Mouse (Mus musculus): Measurements from ENCODE around the gene Celf3. TPM values are rescaled to one million over a fixed set of nuclear protein-coding genes. Genes with fewer than 3 reads are reported as not detected.

Celf3 gene
- polyA plus RNA-seq, 1 experiment from 2014 or later = 0.74 TPM

DNA sequence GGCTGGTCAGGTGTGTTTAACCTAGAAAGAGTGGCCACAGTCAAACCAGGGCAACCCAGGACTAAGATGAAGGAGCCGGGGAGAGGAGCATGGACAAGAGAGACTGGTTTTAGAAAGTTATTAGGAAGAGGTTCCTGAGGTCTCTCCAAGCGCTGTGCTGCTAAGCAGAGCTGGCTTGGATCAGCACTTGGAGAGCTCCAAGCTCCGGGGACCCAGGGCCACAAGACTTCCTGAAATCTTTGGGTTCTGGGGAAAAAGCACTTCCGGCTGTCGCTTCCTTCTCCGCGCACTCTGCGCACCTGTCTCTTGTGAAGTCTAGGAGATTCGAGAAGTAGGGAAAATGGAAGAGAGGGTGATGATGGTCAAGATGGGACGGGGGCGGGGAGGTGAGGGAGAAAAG lies 1.5 kb downstream of the Celf3 start:
- no peak for DNase-seq (ENCODE audit: low spot score)

DNA sequence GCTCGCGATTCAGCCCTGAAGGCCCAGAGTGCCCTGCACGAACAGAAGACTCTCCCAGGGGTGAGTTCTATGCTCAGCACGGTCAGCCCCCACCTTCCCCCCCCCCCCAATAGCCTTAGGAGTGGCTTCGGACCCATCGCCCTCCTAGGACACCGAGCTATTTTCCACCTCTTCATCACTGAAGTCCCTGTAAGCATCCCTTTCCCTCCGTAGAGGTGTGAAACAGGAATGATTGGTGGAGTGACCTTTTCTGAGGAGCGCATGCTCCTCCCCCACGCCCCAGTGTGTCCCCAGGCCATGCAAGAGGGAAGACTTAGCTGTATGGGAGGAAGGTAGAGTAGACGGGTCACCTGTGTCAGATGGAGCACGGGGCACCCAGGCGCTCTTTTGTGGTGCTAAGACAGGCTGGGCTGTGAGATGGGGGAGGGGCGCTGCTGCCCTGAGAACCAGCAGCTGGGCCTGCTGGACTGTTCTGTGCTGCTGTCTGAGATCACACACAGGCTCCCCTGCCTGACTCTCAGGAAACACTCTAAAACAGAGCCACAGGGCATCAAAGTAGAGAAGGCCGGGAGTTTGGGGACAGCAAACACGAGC lies 2.3 kb downstream of the Celf3 start, which contains the start of gene Riiad1:
Gene Riiad1 (minus strand): TSS at position 51 of the 594 bp plus-strand sequence.
- DNase-seq (ENCODE audit: low spot score) = no peak

DNA sequence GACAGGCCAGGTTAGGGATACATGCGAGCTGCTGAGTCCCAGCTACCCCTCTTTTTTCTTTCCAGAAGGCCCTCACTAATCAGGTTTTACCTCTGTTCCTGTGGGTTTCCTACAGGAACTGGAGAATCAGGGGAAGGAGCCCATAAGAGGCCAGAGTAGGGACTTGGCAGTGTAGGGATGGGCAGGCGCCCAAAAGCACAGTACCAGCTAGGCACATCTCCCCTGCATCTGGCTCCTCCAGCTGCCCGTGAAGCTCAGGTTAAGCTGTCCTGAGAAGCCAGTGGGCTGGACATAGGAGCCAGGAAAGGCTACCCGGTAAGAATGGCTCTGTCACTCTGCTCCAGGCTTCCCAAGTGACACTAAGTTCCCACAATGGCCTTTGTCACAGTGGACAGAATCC lies 3.3 kb downstream of the Celf3 start:
- DNase-seq (ENCODE audit: low spot score) = no peak

DNA sequence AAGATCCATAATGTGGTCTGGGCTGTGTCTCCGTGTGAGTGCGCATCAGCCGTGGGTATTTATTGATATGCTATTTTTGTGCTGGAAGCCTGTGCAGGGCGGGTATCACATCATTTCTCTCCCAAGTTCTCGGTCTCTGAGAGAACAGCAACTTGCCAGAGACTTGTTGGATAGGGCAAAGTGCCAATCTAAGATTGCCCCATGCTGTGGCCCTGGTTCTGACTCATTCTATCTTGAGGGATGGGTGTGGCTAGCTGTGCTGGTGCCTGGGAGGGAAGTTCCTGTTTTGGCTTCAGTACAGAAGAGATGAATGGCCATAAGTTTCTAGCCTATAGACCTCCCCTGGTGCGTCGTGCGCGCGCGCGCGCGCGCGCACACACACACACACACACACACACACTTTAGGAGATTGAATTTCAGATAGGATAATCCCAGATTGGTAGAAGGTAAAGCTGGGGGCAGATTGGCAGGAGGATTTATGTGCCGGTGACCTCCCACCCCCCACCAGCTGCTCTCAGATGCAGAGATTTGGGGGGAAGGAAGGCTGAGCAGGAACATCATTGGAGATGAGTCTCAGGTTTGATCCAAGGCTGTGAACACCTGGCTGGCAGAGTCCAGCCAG lies 4.8 kb downstream of the Celf3 start:
- no peak for DNase-seq (ENCODE audit: low spot score)

DNA sequence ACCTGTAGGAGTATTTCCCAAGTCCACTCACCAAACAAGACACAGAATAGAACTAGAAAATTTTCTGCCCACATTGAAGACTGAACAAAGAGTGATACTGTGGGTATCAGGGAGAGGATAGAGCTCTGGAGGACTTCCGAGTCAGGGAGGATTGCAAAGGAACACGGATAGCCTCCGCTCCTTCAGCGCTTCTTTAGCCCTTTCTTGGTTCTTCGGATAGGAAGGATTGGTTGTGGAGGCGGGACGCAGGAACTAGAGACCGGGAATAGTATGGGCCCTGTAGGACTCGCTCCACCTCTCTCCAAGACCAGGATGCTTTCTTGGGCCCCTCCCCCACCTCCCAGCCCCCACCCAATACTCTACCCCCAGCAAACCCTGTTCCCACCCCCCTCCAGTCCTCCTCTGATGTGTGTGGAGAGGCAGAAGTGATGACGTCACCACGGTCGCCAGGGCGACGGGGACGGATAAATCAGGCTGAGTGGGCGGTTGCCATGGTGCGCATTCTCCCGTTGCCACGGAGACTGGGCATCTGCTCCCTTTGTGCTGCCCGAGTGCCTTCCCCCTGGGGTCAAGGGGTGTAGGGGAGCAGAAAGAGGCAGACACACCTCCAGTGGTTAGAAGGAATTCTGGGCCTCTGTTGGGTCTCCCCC lies 5.8 kb downstream of the Celf3 start:
- no peak for DNase-seq (ENCODE audit: low spot score)

DNA sequence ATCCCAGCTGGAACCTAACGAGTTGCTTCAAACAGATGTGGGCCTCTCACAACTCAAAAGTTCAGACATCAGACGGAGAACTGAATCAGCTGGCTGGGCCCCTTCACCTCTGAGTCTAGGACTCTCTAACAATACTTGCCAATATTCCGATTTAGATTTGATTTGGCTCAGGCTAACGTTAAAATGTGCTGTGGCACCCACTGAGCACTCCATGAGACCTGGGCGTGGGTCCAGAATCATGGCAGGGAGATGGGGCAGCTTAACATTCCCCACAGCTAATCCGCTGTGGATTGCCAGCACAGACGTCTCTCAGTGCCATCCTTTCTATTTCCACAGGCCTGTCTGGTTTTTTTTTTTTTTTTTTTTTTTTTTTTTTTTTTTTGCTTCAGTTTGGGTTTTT lies 7.8 kb downstream of the Celf3 start:
- no peak for DNase-seq (ENCODE audit: low spot score)

DNA sequence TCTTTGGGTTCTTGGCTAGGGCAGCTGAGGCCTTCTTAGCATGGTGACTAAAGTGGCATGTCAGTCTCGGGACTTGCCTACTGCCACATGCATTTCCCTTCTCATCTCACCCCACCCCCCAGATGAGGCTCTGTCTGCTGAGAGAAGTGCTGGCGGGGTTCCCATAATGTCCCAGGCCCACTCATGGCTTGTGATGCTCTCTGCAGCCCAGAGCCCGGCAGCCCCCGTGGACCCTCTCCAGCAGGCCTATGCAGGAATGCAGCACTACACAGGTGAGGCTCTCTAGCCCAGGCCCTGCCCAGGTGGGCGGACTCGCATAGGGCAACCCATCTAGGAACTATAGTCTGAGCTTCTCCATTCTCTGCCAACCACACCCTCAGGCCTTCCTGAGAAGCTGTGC lies 9.5 kb downstream of the Celf3 start:
- DNase-seq (ENCODE audit: low spot score) = no peak

DNA sequence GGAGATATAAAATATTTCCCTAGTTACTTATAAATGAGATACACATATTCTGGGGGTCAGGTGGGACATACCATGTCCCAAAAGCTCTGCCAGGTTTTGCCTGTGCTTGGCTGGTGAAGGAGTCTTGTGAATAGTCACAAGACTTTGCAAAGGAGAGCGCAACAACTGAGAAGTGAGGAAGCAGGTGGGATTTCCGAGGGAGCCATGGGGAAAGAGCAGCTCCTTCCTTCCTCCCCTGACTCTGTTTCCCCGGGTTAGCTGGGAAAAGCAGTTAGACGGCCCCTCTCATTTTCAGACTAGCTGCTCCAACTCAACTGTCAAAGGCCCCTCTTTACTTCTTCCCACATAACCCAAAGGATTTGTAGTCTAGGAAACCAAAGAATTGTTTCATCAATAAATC lies 19.1 kb downstream of the Celf3 start:
- no peak for DNase-seq (ENCODE audit: low spot score)

DNA sequence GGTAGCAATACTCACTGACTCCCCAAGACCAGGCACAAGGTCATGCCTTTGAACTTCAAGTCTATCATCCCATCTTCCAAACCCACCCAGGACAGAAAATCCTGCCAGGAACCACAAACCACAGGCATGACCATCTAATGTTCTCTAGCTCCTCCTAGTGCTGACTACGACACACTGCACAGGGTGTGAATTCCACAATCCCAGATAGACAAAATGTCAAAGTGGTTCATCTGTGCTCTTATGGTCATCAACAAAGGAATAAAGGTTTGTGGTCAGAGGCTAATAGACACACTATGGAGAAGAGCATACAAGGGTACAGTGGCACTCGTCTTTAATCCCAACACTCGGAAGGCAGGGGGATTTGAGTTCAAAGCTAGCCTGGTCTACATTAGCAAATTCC lies 24.1 kb downstream of the Celf3 start:
- peak; percentile 14 for DNase-seq (ENCODE audit: low spot score)

DNA sequence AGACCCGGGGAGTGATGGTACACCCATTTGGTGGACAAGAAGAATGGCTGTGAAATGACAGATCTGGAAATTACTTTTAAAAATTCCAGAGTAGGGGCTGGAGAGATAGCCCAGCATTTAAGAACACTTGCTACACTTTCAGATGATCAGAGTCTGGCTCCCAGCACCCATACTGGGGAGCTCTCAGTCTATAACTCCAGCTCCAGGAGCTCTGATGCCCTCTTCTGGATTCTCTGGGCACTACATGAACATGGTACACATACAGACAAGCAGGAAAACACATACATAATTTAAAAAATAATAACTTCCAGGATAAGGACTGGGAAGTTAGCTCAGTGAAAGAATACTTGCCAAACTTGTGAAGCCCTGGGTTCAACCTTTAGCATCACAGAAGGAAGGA lies 28.6 kb downstream of the Celf3 start:
- peak; percentile 7 for DNase-seq (ENCODE audit: low spot score)

DNA sequence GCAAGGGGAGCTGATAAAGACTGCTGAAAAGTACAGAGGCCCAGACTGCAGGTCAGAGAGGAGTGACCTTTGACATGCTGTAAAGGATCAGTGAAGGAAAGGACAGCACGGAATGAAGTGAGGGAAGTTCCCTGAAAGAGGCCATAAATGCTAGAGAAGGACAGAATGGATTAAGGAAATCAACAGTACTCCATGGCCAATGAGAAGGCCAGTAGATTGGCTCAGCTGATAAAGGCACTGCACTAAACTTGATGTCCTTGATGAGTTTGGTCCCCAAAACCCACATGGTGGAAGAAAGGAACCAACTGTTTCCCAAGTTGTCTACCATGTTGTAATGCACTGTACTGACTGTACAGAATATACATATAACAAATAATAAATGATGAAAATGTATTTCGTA lies 48.6 kb downstream of the Celf3 start:
- no peak for DNase-seq (ENCODE audit: low spot score)

DNA sequence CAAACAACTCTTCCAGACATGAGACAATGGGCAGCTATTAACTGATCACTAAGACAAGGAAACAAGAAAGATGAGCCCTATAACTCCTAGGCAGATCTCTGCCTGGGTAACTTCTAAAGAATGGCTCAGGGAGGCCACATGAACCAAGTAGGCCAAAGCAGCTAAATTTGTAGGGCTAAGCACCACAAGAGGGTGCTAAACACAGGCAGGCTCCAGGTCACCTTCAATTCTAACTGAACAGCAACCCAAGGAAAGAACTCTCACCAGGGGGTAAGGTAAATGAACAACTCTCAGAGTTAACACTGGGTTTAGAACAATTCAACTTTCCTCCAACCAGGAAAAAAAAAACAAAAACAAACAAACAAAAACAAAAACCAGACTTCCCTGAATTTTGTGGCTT lies 55.9 kb downstream of the Celf3 start:
- DNase-seq (ENCODE audit: low spot score) = peak; percentile 26

DNA sequence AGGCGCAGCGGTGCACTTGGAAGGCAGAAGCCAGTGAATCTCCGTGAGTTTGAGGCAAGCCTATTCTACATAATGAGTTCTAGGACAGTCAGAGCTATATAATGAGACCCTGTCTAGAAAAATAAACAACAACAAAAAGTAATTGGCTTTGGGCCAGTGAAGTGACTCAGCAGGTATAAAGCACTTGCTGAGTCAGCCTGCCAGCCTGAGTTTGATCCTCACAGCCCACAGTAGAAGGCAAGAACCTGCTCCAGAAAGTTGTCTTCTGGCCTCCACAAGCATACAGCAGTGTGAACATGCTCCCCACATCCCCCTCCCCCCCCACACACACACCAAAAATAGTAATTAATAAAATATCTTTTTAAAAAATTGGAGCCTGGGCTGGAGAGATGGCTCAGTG lies 59.1 kb downstream of the Celf3 start:
- DNase-seq (ENCODE audit: low spot score) = no peak

Other genes with a start within 250 kb of the Celf3 start
- not detected in 2 replicates for gene Gm4778, start 214.3 kb upstream of the Celf3 start, polyA plus RNA-seq (2015; fragmentation: Nextera tagmentation; extraction: Ambion mirVana)
- gene Them4, start 168.2 kb upstream of the Celf3 start, polyA plus RNA-seq (2015; fragmentation: Nextera tagmentation; extraction: Ambion mirVana) = 8.3 and 8.8 TPM in 2 replicates
- gene Them5, start 136.2 kb upstream of the Celf3 start, polyA plus RNA-seq (2015; fragmentation: Nextera tagmentation; extraction: Ambion mirVana) = 0.27 and 0.47 TPM in 2 replicates
- 1.8 and 3.6 TPM in 2 replicates for gene C2cd4d, start 115.9 kb upstream of the Celf3 start, polyA plus RNA-seq (2015; fragmentation: Nextera tagmentation; extraction: Ambion mirVana)
- gene Rorc, start 105.5 kb upstream of the Celf3 start, polyA plus RNA-seq (2015; fragmentation: Nextera tagmentation; extraction: Ambion mirVana) = 170 and 185 TPM in 2 replicates
- gene Lingo4, start 79.8 kb upstream of the Celf3 start, polyA plus RNA-seq (2015; fragmentation: Nextera tagmentation; extraction: Ambion mirVana) = 8.2 and 14.0 TPM in 2 replicates
- gene Tdrkh, start 65.0 kb upstream of the Celf3 start, polyA plus RNA-seq (2015; fragmentation: Nextera tagmentation; extraction: Ambion mirVana) = 34.3 and 39.1 TPM in 2 replicates
- 63.5 and 73.6 TPM in 2 replicates for gene Mrpl9, start 35.0 kb upstream of the Celf3 start, polyA plus RNA-seq (2015; fragmentation: Nextera tagmentation; extraction: Ambion mirVana)
- gene Oaz3, start 34.4 kb upstream of the Celf3 start, polyA plus RNA-seq (2015; fragmentation: Nextera tagmentation; extraction: Ambion mirVana) = 0.37 and 0.95 TPM in 2 replicates
- gene Riiad1, start 2.0 kb downstream of the Celf3 start, polyA plus RNA-seq (2015; fragmentation: Nextera tagmentation; extraction: Ambion mirVana) = 6.2 and 6.6 TPM in 2 replicates
- gene Snx27, start 104.4 kb downstream of the Celf3 start, polyA plus RNA-seq (2015; fragmentation: Nextera tagmentation; extraction: Ambion mirVana) = 33.5 and 39.3 TPM in 2 replicates
- gene Gm10972, start 164.8 kb downstream of the Celf3 start, polyA plus RNA-seq (2015; fragmentation: Nextera tagmentation; extraction: Ambion mirVana) = not detected in 2 replicates
- gene Tuft1, start 180.6 kb downstream of the Celf3 start, polyA plus RNA-seq (2015; fragmentation: Nextera tagmentation; extraction: Ambion mirVana) = 6.8 and 8.0 TPM in 2 replicates
- 0.68 TPM in 1 of 2 replicates, not detected in the other for gene Selenbp2, start 215.3 kb downstream of the Celf3 start, polyA plus RNA-seq (2015; fragmentation: Nextera tagmentation; extraction: Ambion mirVana)

Data from thymus, postnatal 0 days (tissue).